Mouse (Mus musculus): ENCODE measurements around the gene Ankrd28. TPM values are rescaled to one million over a fixed set of nuclear protein-coding genes. Genes with fewer than 3 reads are reported as not detected.

Ankrd28 gene
- polyA plus RNA-seq, 1 experiment = 23.9 TPM

DNA sequence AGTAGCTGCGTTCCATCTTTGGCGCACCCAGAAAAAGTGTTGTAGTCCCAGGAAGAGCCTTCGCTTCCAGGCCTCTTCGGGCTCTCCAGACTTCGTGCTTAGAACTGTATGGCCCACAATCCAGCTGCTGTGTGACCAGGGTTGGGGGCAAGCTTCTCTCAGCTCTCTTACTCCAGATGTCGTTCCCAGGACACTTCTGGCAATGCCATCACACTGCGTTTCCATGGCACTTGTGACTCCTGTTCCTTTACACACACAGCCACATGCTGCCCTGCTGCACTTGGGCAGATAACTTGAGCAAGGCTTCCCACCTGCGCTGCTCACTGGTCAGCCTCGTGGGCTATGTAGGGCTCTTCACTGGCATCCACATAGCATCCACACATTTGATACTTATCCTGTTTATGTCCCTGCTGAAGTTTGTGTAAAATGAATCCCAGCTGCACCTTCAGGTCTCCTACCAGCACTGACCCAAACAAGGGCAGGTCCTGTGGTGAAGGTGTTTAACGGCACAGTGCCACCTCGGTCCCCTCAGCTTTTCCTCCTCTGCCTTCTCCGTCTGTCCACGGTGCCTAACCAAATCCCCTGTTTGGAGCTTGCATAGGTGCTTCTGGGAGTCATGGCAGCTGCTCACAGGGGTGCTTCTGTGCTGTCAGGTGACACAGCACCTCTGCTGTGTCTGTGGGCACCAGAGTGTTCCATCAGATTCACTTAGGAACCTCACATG lies 166.9 kb downstream of the Ankrd28 start:
- TF ChIP-seq CTCF (IDR thresholded peaks at IDR 0.05; ENCODE audit: borderline replicate concordance, extremely low read depth, insufficient read depth, insufficient read length) = no peak
- no peak for TF ChIP-seq POLR2A (IDR thresholded peaks at IDR 0.05; ENCODE audit: borderline replicate concordance, extremely low read depth, insufficient read depth, insufficient read length, poor library complexity, severe bottlenecking)
- DNase-seq (ENCODE audit: low read depth) = no peak

DNA sequence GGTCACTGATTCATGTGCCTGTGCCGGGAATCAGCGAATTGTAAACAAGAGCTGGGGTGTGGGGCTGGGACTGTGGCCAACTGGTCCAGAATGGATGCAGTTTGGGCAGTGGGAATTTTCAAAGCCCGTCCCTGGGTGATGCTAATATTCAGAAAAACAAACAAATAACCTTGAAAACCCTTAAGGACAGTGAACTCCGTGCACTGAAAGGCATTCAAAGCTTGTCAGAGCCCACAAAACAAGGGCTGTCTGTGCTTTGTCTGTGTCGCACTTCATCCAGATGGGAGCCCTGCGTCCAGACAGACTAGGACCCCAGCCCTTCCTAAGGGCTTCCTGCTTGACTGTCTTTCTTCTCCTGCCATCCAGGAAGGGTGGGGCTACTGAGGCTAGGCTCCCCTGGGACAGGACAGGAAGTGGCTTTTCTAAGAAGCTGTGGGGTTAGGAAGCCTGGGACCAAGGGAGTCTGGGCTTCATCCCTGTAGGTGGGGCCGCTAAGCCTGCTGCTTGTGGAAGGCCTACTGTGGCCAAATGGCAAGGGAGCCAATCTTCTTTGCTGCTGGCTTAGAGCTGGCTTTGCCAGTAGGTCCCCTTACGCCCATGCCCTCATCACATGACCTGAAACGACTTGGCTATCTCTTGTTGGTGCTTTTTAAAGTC lies 167.8 kb downstream of the Ankrd28 start:
- no peak for DNase-seq (ENCODE audit: low read depth)
- no peak for TF ChIP-seq POLR2A (IDR thresholded peaks at IDR 0.05; ENCODE audit: borderline replicate concordance, extremely low read depth, insufficient read depth, insufficient read length, poor library complexity, severe bottlenecking)
- no peak for TF ChIP-seq CTCF (IDR thresholded peaks at IDR 0.05; ENCODE audit: borderline replicate concordance, extremely low read depth, insufficient read depth, insufficient read length)

GRCm38 (mm10) chr14:31661671-31662554 lies 168.5 kb downstream of the Ankrd28 start:
- no peak for TF ChIP-seq CTCF (IDR thresholded peaks at IDR 0.05; ENCODE audit: borderline replicate concordance, extremely low read depth, insufficient read depth, insufficient read length)
- TF ChIP-seq POLR2A (IDR thresholded peaks at IDR 0.05; ENCODE audit: borderline replicate concordance, extremely low read depth, insufficient read depth, insufficient read length, poor library complexity, severe bottlenecking) = peak; percentile 44; the same call in 1 of the 2 replicates
- DNase-seq (ENCODE audit: low read depth) = peak; percentile 97

- peak; percentile 92 for DNase-seq (ENCODE audit: low read depth)
These were observed 169.9 kb downstream of the Ankrd28 start for GRCm38 (mm10) chr14:31660312-31661093.

GRCm38 (mm10) chr14:31659501-31660181 lies 170.8 kb downstream of the Ankrd28 start:
- DNase-seq (ENCODE audit: low read depth) = peak; percentile 88
- TF ChIP-seq CTCF (IDR thresholded peaks at IDR 0.05; ENCODE audit: borderline replicate concordance, extremely low read depth, insufficient read depth, insufficient read length) = no peak

More at GRCm38 (mm10) chr14:31660312-31661093, 169.9 kb downstream of the Ankrd28 start:
- no peak for TF ChIP-seq CTCF (IDR thresholded peaks at IDR 0.05; ENCODE audit: borderline replicate concordance, extremely low read depth, insufficient read depth, insufficient read length)
- no peak for TF ChIP-seq POLR2A (IDR thresholded peaks at IDR 0.05; ENCODE audit: borderline replicate concordance, extremely low read depth, insufficient read depth, insufficient read length, poor library complexity, severe bottlenecking)

GRCm38 (mm10) chr14:31658126-31658680 lies 172.2 kb downstream of the Ankrd28 start:
- TF ChIP-seq CTCF (IDR thresholded peaks at IDR 0.05; ENCODE audit: borderline replicate concordance, extremely low read depth, insufficient read depth, insufficient read length) (no peak), POLR2A (IDR thresholded peaks at IDR 0.05; ENCODE audit: borderline replicate concordance, extremely low read depth, insufficient read depth, insufficient read length, poor library complexity, severe bottlenecking) (no peak)
- peak; percentile 47 for DNase-seq (ENCODE audit: low read depth)

DNA sequence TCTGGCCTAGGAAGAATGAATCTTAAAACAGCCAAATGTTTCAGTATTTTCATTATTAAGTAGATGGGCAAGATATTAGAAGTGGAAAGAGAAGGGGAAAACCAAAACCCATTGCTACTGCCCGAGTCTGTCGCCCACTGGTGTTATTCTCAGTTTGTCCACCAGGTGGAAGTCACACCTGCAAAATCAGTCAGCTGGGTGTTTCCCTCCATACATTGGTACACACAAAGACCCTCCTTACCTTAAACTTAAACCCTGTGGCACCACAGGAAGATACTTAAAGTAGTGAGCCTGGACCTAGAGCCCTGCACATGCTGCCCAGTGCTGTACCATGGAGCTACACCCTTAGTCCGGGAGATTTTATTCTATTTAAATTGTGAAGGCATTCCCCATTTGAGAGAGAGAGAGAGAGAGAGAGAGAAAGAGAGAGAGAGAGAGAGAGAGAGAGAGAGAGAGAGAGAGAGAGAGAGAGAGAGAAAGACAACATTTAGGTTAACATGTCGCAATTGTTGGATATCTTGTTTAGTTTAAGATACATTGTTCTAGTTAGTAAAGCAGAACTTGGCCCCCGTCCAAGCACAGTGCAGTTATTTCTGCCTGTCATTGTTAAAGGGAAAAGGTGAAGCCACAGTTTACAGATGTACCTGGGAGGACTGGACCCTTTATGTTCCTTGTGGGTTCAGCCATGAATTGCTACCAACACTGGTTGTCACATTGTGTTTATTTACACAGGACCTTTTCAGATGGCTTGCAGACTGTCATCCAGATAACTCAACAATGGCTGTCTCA lies 173.4 kb downstream of the Ankrd28 start:
- TF ChIP-seq POLR2A (IDR thresholded peaks at IDR 0.05; ENCODE audit: borderline replicate concordance, extremely low read depth, insufficient read depth, insufficient read length, poor library complexity, severe bottlenecking) = no peak
- TF ChIP-seq CTCF (IDR thresholded peaks at IDR 0.05; ENCODE audit: borderline replicate concordance, extremely low read depth, insufficient read depth, insufficient read length) = peak; percentile 87
- DNase-seq (ENCODE audit: low read depth) = peak; percentile 87

GRCm38 (mm10) chr14:31656386-31656785 lies 174.1 kb downstream of the Ankrd28 start:
- TF ChIP-seq CTCF (IDR thresholded peaks at IDR 0.05; ENCODE audit: borderline replicate concordance, extremely low read depth, insufficient read depth, insufficient read length) (no peak), POLR2A (IDR thresholded peaks at IDR 0.05; ENCODE audit: borderline replicate concordance, extremely low read depth, insufficient read depth, insufficient read length, poor library complexity, severe bottlenecking) (no peak)
- DNase-seq (ENCODE audit: low read depth) = no peak

DNA sequence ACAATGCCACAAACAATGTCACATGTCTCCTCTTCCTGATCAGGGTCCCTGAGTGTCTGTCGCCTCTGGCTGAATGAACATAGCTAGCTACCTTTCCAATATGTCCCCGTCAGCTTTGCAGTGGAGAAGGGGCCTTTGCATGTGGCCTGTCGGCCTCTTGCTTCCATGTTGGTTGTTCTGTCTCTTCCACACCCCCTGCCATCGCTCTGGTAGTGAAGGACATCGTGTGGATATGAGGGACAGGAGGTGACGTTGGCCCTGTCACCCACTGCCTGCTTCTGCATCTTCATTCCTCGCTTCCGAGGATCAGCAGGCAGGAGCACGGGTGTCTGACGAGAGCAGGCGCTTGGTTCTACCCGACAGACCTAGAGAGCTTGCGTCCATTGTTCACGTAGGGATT lies 175.0 kb downstream of the Ankrd28 start:
- no peak for DNase-seq (ENCODE audit: low read depth)
- no peak for TF ChIP-seq POLR2A (IDR thresholded peaks at IDR 0.05; ENCODE audit: borderline replicate concordance, extremely low read depth, insufficient read depth, insufficient read length, poor library complexity, severe bottlenecking)
- TF ChIP-seq CTCF (IDR thresholded peaks at IDR 0.05; ENCODE audit: borderline replicate concordance, extremely low read depth, insufficient read depth, insufficient read length) = no peak

All from brain, embryonic 14.5 days (tissue).